Mouse (Mus musculus) myocyte (in vitro differentiated cells): Measurements from ENCODE around the gene Susd4.

Experiments
- CEBPB ChIP-seq: IDR thresholded peaks from 2 replicates; pipeline ENCODE4 v1.6.1; 2011; ENCODE audit warnings: mild to moderate bottlenecking, moderate library complexity; ENCODE audit not compliant: poor library complexity, insufficient read depth, severe bottlenecking
- E2F4 ChIP-seq: IDR thresholded peaks from one replicate; pipeline ENCODE4 v1.6.1; 2011; ENCODE audit warnings: mild to moderate bottlenecking, control low read depth, moderate library complexity; ENCODE audit not compliant: insufficient read depth
- MAX ChIP-seq: IDR thresholded peaks from one replicate; pipeline ENCODE4 v1.6.1; 2011; ENCODE audit warnings: low read depth, mild to moderate bottlenecking, control low read depth
- MYOD1 ChIP-seq, 3 experiments: IDR thresholded peaks; one replicate each; pipeline ENCODE4 v1.6.1; 2011; ENCODE audit warnings: control low read depth in 2 of 3, low read depth in 2 of 3, mild to moderate bottlenecking in 2 of 3, moderate library complexity in 1 of 3; ENCODE audit not compliant: insufficient read length in 2 of 3, control insufficient read depth in 1 of 3
- POLR2A ChIP-seq: IDR thresholded peaks from one replicate; pipeline ENCODE4 v1.6.1; 2011; ENCODE audit warnings: low read depth, mild to moderate bottlenecking, control low read depth, moderate library complexity; ENCODE audit not compliant: insufficient read length
- POLR2AphosphoS2 ChIP-seq: IDR thresholded peaks from one replicate; pipeline ENCODE4 v1.6.1; 2011; ENCODE audit warnings: low read depth, control low read depth; ENCODE audit not compliant: insufficient read length
- REST ChIP-seq: IDR thresholded peaks from one replicate; pipeline ENCODE4 v1.6.1; 2011; ENCODE audit warnings: mild to moderate bottlenecking, control low read depth, moderate library complexity; ENCODE audit not compliant: insufficient read depth, insufficient read length
- SRF ChIP-seq: IDR thresholded peaks from one replicate; pipeline ENCODE4 v1.6.1; 2011; ENCODE audit warnings: low read depth; ENCODE audit not compliant: control insufficient read depth, insufficient read length
- TCF12 ChIP-seq: IDR thresholded peaks from one replicate; pipeline ENCODE4 v1.6.1; 2011; ENCODE audit warnings: mild to moderate bottlenecking, control low read depth; ENCODE audit not compliant: poor library complexity, insufficient read depth, severe bottlenecking
- USF1 ChIP-seq: IDR thresholded peaks from one replicate; pipeline ENCODE4 v1.6.1; 2011; ENCODE audit warnings: low read depth, mild to moderate bottlenecking, control low read depth, moderate library complexity

- TF ChIP-seq MYOD1 (IDR thresholded peaks at IDR 0.05; ENCODE audit: control insufficient read depth in 1 of 3, insufficient read length in 2 of 3, low read depth in 2 of 3) (no peak), POLR2AphosphoS2 (no peak), POLR2A (no peak), TCF12 (no peak), E2F4 (no peak), MAX (no peak), SRF (no peak), USF1 (no peak), REST (no peak), CEBPB (no peak)
Measured at GRCm38 (mm10) chr1:182784784-182785183, 21.1 kb downstream of the Susd4 start.
